Mouse (Mus musculus): Measurements from ENCODE around the gene Gm45213.
A peak's percentile ranks its signal among the peaks of the same experiment; 100 is the strongest.

The Gm45213 gene

DNA sequence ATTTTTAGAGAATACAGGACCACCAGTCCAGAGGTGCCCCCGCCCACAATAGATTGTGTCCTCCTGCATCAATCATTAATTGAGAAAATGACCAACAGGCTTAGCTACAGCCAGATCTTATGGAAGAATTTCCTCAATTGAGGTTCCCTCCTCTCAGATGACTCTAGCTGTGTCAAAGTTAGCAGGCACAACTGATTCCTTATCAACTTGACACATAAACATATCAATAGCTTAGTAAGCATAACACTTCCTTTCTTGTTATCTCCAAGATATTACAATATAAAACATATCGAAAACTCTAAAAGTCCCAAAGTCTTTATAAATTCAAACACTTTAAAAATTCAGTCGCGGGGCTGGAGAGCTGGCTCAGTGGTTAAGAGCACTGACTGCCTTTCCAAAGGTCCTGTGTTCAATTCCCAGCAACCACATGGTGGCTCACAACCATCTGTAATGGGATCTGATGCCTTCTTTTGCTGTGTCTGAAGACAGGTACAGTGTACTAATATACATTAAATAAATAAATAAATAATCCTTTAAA is 10.6 kb downstream of the Gm45213 start:
- DNase-seq: no peak

DNA sequence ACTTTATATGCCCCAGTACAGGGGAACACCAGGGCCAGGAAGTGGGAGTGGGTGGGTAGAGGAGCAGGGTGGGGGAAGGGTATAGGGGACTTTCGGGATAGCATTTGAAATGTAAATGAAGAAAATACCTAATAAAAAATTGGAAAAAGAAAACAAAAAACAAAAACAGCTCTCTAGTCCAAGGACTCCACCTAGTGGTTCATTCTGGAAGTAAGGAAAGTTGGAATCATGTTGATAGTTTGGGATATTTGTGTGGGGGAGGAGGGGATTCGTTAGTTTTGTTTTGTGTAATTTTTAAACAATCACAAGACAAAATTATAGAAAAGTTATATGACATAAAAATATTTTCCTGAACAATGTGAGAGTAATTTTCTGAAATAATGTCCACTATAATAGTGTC is 12.0 kb downstream of the Gm45213 start:
- peak; percentile 64 for DNase-seq

DNA sequence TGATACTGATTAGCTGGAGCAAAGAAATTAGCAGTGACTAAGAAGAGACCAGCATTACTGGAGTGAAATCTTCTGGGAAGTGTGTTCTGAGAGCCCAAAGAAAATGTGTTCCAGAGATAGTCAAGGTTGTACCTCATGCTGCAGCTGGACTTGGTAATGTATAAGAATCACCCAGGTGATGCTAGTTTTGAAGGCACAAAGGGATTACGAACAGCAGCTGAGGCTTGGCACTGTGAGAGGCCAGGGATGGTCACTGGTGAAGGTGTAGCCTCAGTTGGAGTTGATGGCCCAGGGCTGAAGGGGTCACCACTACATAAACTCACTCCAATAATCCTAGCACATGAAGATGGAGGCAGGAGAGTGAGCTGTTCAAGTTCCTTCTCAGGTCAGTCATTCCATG is 15.3 kb downstream of the Gm45213 start, which contains the start of gene Snrpa1:
TSS of gene Snrpa1 (plus strand) at position 301 of the 400 bp plus-strand sequence.
- no peak for DNase-seq

DNA sequence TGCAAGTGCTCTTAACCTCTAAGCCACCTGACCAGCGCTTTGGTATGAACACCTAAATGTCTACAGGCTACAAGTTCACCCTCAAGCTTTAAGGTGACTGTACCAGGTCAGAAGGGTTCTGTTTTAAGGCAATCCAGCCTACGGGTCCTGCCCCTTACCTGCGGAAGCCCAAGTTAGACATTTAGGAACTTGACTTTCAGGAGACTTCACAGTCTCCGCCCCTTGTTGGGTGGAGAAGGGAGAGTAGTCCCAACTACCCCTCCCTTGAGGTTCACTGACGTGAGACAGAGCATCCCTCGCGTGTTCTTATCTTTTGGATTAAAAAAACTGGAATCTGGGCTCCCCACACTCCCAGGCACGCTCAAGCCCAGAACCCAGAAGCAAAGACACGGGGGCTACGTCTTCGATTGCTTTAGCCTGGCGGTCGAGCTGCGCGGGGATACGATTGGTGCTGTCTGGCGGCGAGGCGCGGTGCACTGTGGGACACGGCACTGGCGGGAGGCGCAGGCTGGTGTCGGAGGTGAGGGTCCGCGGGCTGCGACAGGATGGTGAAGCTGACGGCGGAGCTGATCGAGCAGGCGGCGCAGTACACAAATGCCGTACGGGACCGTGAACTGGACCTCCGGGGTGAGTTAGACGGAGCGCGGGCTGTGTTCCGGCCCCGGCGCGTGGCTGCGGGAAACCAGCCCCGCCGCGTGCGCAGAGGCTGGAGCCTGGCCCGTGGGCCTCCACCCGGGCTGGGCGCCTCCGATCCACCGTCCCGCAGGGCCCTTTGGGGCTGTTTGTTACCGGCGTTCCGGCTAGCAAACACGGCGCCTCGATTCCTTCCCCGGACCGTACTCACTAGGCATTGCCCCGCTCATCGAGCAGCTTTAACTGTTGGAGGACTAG is 16.9 kb downstream of the Gm45213 start:
- DNase-seq: peak; percentile 94

DNA sequence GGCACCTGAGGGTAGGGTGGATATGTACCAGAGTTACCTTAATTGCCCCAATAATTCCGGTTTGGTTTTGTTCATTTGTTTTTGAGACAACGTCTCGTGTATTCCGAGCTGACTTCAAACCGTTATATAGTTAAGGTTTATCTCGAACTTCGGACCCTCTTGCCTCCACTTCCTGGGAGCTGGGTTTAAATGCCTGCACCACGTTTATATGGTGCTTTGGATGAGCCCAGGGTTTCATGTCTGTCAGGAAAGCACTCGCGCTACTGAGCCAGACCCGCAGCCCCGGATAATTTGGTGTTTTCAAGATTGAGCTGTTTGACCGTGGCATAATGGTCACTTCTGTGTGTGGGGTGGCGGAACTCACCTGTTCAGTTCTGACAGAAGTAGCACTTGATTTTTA is 17.7 kb downstream of the Gm45213 start:
- no peak for DNase-seq

DNA sequence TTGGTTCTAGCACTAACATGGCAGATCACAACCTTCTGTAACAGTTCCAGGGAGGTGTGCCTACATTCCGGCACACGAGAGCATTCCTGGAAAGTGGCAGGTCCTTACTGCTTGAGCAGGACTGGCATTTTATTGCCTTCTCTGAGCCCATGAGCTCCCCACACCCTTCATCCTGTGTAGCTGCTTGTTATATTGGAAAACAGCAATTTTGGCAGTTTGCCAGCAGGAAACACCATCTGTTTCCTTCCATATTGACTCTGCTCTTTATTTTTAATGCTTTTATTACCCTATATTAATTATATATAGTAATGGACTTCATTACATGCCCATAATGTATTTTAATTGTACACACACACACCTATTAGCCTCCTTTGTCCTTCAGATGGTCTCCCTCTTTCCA is 33.0 kb downstream of the Gm45213 start:
- no peak for DNase-seq

DNA sequence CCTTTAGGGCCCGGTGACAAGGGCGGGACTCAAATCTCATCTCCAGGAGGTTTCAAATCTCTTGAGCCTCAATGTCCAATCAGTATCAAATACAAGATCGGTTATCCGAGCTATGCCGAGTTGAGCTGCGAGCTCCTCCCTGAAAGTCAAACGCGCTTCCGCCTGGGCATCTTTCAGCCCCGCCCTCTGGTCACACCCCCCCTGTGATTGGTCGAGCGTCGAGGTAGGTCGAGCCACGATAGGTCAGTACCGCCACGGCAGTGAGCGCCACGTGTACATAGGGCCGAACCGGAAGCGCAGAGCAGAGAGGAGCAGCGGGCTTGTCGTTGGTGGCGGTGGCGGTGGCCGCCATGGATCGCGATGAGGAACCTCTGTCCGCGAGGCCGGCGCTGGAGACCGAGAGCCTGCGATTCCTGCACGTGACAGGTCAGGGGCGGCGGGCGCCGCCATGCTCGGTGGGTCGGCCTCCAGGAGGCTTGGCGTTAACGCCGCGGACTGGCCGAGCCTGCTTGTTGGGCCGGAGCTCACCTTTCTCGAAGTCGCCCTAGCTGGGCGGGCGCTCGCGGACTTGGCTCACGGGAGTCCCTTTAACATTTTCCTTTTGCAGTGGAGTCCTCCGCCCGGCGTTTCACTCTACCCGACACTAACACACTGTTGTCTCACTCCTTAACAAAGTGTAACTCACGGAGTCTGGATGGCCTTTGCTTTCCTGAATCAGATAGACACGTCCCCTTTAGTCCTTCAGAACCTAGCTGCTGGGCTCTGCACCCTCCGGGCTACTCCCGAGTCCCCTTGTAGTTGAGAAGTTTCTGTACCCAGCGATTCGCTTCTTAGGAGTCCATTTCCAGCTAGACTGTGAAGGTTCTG is 36.2 kb downstream of the Gm45213 start, which contains the start of gene Selenos:
TSS of gene Selenos (plus strand) at position 286 of the 867 bp plus-strand sequence.
- DNase-seq: peak; percentile 99

DNA sequence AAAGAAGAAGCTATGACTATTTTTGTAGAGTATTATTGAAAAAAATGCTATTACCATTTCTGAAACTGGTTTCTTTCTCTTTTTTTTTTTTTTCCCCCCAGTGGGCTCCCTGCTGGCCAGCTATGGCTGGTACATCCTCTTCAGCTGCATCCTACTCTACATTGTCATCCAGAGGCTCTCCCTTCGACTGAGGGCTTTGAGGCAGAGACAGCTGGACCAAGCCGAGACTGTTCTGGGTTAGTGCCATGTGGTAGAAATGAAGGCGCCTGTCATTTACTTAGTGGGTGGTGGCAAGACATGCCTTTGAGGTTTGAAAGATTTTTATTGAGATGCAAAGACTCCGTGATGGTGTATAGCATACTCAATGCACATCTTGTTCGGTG is 36.8 kb downstream of the Gm45213 start:
- DNase-seq: peak; percentile 32

DNA sequence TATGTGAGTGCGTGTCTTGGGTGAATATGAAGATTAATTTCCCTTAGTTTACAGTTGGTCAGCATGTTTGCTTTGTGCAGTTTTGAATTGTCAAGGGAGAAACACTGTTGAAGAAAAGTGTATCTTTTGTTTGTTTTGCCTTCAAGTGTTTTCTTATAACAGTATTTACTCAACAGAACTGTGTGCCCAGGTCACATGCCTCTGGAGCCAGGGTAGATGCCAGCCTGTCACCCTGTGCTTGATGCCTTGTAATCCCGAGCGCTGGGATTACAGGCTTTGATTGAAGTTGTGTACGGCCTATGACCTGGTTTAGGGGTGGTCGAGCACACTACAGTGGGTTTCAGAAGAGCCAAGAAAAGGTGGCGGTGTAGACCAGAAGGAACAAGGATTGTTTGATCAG is 40.4 kb downstream of the Gm45213 start:
- no peak for DNase-seq

DNA sequence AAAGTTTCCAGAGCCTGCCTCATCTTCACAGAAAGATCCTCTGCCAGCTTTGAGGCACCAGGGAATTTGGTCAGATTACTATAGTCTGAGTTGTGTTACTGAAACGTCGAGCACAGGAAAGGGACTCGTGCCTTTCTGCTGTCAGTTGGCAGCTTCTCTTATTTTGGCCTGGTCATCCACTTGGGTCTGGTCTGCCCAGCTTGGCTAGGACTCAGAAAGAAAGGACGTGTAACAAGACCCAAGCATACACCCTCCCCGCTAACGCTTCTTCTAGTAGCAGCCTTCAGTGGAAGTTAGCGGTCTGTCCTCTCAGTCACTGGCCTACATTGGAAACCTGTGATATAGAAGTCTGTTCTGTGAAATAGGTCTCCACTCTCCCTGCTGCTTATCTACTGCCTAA is 41.1 kb downstream of the Gm45213 start:
- no peak for DNase-seq

DNA sequence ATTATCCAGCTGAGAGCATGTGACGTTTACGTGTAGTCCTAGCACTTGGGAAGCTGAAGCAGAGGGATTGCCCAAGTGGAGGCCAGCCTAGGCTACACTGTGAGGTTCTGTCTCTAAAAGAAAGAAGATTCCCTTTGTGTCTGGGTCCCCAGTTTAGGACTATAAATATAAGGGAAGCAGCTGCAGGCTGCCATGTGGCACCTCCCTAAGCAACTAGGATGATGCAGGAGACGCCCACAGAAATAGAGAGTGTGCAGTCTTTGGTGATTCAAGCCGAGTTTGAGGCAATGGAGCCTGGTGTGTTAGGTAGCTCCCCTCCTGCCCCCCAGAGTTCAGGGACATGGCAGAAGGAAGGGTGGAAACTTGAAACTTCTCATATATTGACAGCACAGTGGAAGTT is 44.2 kb downstream of the Gm45213 start:
- no peak for DNase-seq

DNA sequence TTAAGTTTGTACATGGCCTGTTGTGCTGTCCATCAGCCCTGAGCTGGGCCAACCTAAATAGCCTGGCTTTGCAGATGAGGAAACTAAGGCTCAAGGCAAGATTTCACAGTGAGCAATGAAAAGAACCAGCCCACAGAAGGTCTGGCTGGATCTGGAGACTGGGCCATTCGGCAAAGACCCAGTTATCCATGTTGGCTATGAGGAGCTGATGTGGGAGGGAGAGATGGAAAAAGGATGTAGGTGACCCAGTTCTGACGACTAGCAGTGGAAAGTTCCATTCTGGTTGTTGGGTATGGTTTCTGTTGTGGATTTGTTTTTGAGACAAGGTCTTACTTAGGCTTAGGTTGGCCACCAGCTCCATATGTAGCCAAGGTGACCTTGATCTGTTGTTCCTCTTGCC is 44.7 kb downstream of the Gm45213 start:
- DNase-seq: no peak

DNA sequence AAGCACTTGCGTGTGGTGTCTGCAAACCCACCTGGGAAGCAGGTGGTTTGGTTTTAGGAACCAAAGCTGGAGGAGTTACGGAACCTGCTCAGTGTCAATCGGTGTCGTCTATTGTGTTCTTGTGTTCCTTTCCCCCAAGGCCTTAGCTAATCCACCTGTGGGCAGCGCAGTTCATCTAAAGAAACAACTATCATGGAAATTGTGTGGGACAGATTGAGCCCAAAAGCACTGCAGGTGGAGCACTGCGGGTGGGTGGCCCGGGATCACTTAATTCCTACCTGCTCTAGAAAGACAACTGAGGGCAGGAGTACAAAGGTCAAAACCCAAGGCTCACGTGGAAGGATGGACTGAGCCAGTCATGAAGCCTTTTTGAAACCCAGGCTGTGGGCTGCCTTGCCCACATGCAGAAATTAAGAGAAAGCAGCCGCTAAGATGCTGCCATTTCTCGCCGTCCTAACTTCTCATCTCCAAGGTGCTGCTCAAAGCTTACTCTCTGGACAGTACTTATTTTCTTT is 47.3 kb downstream of the Gm45213 start:
- DNase-seq: no peak

DNA sequence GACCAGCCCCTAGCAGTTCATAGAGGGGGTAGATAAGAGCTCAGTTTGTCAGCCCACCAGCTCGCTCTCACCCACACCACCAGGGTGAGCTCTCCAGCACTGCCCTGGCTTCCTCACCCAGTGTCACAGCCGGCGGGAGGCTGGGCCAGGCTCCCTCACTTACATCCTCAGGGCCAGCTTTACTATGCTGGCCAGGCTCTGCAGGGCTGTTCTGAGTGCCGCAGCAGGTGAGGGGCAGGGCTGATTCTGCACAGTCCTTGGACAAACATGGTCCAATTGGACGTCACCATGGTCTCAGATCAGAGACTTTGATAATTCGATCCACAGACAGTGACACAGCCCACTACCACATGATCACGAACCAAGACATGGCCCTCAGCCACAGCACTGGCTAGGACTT is 48.2 kb downstream of the Gm45213 start:
- no peak for DNase-seq

DNA sequence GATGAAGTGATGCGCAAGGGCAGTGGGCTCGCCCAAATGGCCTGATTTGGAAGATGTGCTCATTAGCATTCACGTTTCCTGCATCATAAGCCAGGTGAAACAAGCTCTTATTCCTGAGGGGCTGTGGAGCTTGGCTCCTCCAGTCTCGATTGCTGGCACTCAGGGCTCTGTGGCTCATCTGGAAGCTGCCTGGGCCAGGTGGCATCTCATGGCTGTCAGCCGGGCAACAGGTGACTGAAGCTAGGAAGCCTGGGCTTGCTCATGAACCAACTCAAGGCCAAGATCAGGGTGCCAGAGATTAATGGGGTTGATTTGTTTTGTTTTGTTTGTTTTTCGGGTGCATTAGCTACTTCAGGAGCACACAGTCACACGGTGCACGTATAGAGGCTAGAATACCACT is 49.3 kb downstream of the Gm45213 start:
- no peak for DNase-seq

DNA sequence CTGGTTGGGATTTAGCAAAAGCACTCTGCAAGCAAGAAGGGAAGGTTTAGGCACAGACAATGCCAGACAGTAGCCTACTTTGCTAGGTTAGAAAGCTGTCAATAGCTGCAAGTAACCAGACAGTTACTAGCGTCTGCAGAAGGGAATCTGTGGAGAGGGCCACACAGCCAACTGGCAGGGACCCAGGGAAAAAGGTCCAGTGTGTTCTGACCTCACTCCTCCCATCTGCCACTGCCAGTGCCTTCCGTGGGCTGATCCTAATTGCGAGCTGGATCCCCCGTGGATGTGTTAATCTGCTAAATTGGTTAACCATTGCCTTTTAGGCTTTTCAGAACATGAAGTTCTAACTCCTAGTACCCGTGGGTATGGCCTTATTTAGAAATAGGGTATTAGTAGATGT is 50.7 kb downstream of the Gm45213 start:
- no peak for DNase-seq

DNA sequence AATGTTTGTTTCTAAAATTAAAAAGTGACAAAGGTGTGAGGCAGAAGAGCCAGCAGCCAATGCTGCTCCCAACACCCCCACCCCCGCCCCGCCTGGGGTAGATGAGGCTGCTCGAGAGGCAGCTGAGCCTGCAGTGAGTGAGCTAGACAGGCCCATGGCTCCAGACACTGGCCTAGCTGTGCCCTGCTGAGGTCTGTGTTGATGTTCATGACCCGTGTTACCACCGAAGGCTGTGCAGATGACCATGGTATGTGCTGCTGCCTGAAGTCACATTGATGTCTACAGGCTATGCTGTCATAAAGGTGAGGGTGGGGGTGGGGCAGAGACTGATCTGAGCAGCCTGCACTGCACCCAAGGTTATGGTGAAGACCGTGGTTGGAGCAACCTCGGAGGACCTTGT is 55.4 kb downstream of the Gm45213 start:
- DNase-seq: no peak

DNA sequence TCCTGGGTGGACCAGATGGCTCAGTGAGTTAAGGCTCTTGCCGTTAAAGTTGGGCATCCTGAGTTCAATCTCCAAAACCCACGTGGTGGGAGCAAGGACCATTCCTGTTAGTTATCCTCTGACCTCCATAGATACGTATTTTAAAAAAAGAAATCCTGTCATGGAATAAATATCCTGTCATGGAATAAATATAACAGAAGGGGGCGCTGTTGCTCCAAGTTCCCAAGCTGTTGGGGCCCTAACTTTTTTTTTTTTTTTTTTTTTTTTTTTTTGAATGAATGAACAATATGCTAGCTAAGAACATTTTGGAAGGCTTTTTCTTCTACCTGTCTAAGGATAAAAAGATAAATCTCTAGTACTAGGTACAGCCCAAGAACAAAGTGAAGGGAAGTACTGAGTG is 58.5 kb downstream of the Gm45213 start:
- peak; percentile 71 for DNase-seq

DNA sequence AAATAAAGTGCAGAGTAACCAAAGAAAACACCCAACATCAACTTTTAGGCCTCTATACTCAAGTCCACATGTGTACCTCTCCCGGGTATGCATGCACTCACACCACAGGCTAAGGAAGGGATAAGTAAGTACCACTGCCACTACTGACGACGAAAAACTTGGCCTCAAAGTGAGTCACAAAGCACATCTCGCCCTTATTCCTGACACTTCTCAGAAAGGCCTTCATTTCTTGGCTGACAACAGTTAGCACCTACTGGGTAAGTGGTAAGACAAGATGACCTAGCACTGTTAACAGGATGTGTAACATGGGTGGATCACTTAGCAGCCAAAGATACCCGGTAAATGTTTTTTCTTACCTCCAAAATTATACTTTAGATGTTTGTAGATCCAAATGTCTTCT is 61.1 kb downstream of the Gm45213 start:
- no peak for DNase-seq

DNA sequence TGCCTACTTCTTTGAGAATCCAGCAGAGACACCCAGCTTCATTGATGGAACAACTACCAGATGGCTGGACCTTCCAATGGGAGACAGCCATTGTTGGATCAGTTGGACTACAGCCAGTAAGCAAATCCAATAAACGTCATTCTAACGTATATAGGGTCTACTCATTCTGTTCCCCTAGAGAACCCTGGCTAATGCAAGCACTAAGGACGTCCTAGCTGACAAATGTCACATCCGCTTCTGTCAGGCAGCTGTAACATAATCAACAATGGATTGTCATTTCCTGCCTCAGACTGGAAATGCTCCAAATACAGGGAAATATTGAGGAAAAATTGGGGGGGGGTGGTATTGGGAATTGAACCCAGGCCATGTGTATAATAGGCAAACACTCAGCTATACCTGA is 62.4 kb downstream of the Gm45213 start:
- no peak for DNase-seq

DNA sequence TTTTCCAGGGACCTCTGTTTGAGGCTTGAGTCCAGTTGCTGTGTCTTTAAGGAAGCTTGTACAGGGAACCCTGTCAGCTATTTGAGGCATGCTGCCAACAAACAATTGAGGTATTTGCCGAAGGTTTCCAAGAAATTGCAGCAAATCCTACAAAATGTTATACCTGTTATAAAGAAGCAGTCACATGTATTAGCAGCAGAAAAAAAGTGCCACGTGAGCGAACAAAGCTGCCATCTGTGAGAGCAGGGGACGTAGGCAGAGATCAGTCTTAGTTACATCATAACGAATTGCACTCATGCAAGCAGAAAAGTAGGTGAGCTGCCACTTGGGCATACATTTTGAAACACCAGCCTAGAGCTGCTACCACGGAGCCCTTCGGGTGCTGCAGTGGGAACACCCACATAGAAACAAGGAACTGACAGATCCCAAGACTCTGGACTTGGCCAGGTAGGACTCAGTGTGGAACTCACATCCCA is 63.2 kb downstream of the Gm45213 start:
- DNase-seq: no peak

DNA sequence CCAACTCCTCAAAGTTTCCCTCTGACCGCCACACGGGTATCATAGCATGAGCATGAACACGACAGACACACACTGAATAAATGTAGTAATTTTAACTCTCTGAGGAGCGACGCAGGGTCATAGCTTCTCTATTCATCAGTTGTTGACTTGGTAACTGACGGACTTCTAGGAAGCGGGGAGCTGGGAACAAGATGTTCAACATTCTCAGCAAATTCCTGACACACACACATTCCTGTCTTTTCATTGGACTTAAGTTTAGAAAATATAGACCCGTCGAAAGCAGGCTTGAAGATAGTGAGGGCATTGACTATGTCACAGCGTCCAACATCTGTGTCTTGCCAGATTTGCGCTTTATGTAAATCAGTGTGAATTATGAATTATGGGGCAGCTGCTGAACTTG is 63.8 kb downstream of the Gm45213 start:
- DNase-seq: no peak

DNA sequence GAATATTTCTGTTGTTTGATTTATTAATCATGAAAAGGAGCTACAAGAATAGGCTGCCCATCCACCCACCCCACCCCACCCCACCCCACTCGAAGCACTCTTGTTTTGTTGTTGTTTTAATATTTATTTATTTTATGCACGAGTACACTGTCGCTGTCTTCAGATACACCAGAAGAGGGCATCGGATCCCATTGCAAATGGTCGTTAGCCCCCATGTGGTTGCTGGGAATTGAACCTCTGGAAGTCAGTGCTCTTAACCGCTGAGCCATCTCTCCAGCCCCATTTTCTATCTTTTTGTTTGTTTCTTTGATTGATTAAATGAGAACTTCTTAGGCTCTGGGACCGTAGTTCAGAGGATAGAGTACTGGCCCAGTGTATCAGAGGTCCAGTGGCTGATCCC is 64.5 kb downstream of the Gm45213 start:
- peak; percentile 55 for DNase-seq
